Mouse (Mus musculus): ENCODE results near the gene Stk10. TPM values are rescaled to one million over a fixed set of nuclear protein-coding genes. Genes with fewer than 3 reads are reported as not detected.
A peak's percentile ranks its signal among the peaks of the same experiment; 100 is the strongest.

Gene Stk10
- polyA plus RNA-seq, 2 experiments, result 1.9 to 4.9 TPM

DNA sequence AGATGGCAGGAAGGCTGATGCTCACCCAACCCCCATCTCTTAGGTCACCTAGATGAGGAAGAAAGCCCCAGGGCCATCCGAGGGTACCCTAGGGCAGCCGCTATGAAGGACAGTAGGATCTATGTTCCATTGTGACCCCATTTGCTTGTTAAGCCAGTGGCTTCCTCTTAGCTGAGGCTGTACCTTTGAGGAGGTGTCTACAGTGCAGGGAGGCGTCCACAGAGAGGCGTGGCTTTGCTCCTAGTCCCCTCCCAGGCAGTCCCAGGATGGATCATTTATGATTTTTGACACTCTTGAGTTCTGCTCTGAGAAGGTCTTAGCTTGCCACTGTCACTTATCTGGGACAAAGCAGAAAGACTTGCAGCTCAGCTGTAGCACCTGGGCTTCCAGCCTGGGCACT is 5.7 kb downstream of the Stk10 start:
- Histone ChIP-seq H3K4me2 (ENCODE audit: low read depth) (peak overlapping the region; percentile 16; the same call in 1 of the 2 replicates), H3K4me3 (ENCODE audit: insufficient read depth in 1 of 2, low read depth in 2 of 2, low read length in 2 of 2) (no peak overlapping the region), H3K27ac (peak overlapping the region; percentile 48), H3K36me3 (replicated peaks; ENCODE audit: control insufficient read depth, insufficient read depth, low read depth) (peaks cover 2% of the 10 kb centered on the region; the same call in 1 of the 2 replicates), H3K9ac (replicated peaks) (no peak overlapping the region), H3K4me1 (replicated peaks; ENCODE audit: control insufficient read depth in 2 of 2, insufficient read depth in 2 of 2, low read length in 1 of 2) (peaks cover 48 to 70% of the 10 kb centered on the region in 2 experiments), H3K9me3 (ENCODE audit: control insufficient read depth, low read length) (no peaks in the 10 kb centered on the region), H3K27me3 (ENCODE audit: control insufficient read depth, insufficient read depth, low read length) (no peaks in the 10 kb centered on the region)
- TF ChIP-seq CTCF (IDR thresholded peaks at IDR 0.05; ENCODE audit: low read depth), result no peak
- TF ChIP-seq EP300 (IDR thresholded peaks at IDR 0.05; ENCODE audit: low read depth), result no peak
- no peak for ATAC-seq (ENCODE audit: insufficient read depth)
- DNase-seq (ENCODE audit: low read depth in 3 of 3, low spot score in 3 of 3), result no peak
- WGBS (ENCODE audit: insufficient replicate concordance), result 33% methylated on average over 4 of the region's 4 CpGs

DNA sequence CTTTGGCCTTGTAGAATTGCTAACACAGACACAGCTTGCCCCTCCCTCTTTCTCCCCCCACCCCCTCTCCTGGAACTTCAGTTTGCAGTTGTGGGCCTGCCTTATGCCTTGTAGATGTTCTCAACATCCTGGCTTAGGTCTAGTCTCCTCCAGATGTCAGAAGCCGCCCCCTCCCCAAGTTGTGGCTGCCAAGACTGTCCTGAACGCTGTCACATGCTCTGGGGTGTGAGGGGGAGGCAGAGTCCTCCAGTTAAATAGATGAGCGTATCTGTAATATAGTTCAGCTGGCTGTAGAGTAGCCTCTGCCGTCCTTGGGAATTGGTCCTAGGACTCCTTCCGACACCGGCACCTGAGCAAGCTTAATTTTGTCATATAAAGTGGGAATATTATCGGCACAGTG is 6.6 kb downstream of the Stk10 start:
- Histone ChIP-seq H3K4me1 (replicated peaks; ENCODE audit: control insufficient read depth in 2 of 2, insufficient read depth in 2 of 2, low read length in 1 of 2) (peaks cover 45 to 69% of the 10 kb centered on the region in 2 experiments), H3K4me2 (ENCODE audit: low read depth) (no peak overlapping the region), H3K36me3 (replicated peaks; ENCODE audit: control insufficient read depth, insufficient read depth, low read depth) (peaks cover 5% of the 10 kb centered on the region; the same call in 1 of the 2 replicates), H3K9ac (replicated peaks) (no peak overlapping the region), H3K9me3 (ENCODE audit: control insufficient read depth, low read length) (no peaks in the 10 kb centered on the region), H3K4me3 (ENCODE audit: insufficient read depth in 1 of 2, low read depth in 2 of 2, low read length in 2 of 2) (no peak overlapping the region), H3K27ac (peak overlapping the region; percentile 48; the same call in 1 of the 2 replicates), H3K27me3 (ENCODE audit: control insufficient read depth, insufficient read depth, low read length) (no peaks in the 10 kb centered on the region)
- DNase-seq (ENCODE audit: low read depth in 3 of 3, low spot score in 3 of 3) (no peak), ATAC-seq (ENCODE audit: insufficient read depth) (no peak)
- TF ChIP-seq EP300 (IDR thresholded peaks at IDR 0.05; ENCODE audit: low read depth) (no peak), CTCF (IDR thresholded peaks at IDR 0.05; ENCODE audit: low read depth) (no peak)
- WGBS (ENCODE audit: insufficient replicate concordance), result 77% methylated on average over 7 of the region's 7 CpGs

DNA sequence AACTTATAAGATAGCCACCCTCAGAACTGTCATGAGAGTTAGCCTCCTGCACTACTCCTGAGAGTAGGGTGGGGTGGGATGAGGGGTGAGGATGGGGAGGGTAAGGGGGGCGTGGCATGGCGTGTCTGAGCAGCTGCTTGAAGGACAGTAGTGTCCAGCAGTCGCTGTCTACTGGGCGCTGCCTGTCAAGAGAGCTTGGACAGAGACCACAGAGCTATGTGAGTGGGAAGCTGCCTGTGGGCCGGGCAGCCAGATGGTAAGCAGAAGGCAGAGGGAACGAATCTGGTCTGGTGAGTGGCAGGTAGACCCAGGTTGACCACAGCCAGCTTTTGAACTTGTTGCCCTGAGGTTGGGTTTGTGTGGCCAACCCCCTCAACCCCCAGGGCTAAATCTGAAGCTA is 7.4 kb downstream of the Stk10 start:
- DNase-seq (ENCODE audit: low read depth in 3 of 3, low spot score in 3 of 3) (no peak), ATAC-seq (ENCODE audit: insufficient read depth) (no peak)
- H3K4me2 ChIP-seq (ENCODE audit: low read depth), result no peak overlapping the region
- TF ChIP-seq EP300 (IDR thresholded peaks at IDR 0.05; ENCODE audit: low read depth) (no peak), CTCF (IDR thresholded peaks at IDR 0.05; ENCODE audit: low read depth) (no peak)
- H3K36me3 ChIP-seq (replicated peaks; ENCODE audit: control insufficient read depth, insufficient read depth, low read depth), result peaks cover 5% of the 10 kb centered on the region; the same call in 1 of the 2 replicates
- no peaks in the 10 kb centered on the region for H3K27me3 ChIP-seq (ENCODE audit: control insufficient read depth, insufficient read depth, low read length)
- no peak overlapping the region for H3K27ac ChIP-seq
- H3K9me3 ChIP-seq (ENCODE audit: control insufficient read depth, low read length), result no peaks in the 10 kb centered on the region
- 59% methylated on average over 6 of the region's 6 CpGs for WGBS (ENCODE audit: insufficient replicate concordance)
- H3K4me3 ChIP-seq (ENCODE audit: insufficient read depth in 1 of 2, low read depth in 2 of 2, low read length in 2 of 2), result no peak overlapping the region
- H3K9ac ChIP-seq (replicated peaks), result no peak overlapping the region
- peaks cover 44 to 64% of the 10 kb centered on the region in 2 experiments for H3K4me1 ChIP-seq (replicated peaks; ENCODE audit: control insufficient read depth in 2 of 2, insufficient read depth in 2 of 2, low read length in 1 of 2)

DNA sequence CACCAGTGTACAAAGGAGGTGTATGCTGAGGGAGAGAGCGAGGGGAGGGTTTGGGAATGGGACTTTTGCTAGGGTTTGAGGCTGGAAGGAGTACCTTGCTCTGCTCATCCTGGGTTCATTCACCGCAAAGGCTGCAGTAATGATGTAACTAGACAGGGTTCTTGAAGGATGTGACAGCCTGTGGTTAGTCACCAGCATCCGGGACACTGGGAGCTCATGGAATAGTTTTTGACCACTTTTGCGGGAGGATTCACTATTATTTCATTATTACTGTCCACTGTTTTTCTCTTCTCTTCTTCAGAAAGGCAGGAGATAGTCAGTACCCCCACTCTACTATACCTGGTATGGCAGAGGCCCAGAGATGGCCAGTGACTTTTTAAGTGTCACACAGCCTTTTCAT is 9.1 kb downstream of the Stk10 start:
- H3K36me3 ChIP-seq (replicated peaks; ENCODE audit: control insufficient read depth, insufficient read depth, low read depth), result peaks cover 5% of the 10 kb centered on the region; the same call in 1 of the 2 replicates
- H3K4me1 ChIP-seq (replicated peaks; ENCODE audit: control insufficient read depth in 2 of 2, insufficient read depth in 2 of 2, low read length in 1 of 2), result peaks cover 44 to 64% of the 10 kb centered on the region in 2 experiments
- TF ChIP-seq EP300 (IDR thresholded peaks at IDR 0.05; ENCODE audit: low read depth), result no peak
- no peak for TF ChIP-seq CTCF (IDR thresholded peaks at IDR 0.05; ENCODE audit: low read depth)
- H3K9me3 ChIP-seq (ENCODE audit: control insufficient read depth, low read length), result no peaks in the 10 kb centered on the region
- DNase-seq (ENCODE audit: low read depth in 3 of 3, low spot score in 3 of 3) (no peak), ATAC-seq (ENCODE audit: insufficient read depth) (no peak)
- peak overlapping the region; percentile 76 for H3K9ac ChIP-seq (replicated peaks)
- H3K4me2 ChIP-seq (ENCODE audit: low read depth), result peak overlapping the region; percentile 83
- 36% methylated on average over 4 of the region's 4 CpGs for WGBS (ENCODE audit: insufficient replicate concordance)
- peak overlapping the region; percentile 95 for H3K27ac ChIP-seq
- H3K27me3 ChIP-seq (ENCODE audit: control insufficient read depth, insufficient read depth, low read length), result no peaks in the 10 kb centered on the region
- peak overlapping the region; percentile 43 to 50 for H3K4me3 ChIP-seq (ENCODE audit: insufficient read depth in 1 of 2, low read depth in 2 of 2, low read length in 2 of 2)

DNA sequence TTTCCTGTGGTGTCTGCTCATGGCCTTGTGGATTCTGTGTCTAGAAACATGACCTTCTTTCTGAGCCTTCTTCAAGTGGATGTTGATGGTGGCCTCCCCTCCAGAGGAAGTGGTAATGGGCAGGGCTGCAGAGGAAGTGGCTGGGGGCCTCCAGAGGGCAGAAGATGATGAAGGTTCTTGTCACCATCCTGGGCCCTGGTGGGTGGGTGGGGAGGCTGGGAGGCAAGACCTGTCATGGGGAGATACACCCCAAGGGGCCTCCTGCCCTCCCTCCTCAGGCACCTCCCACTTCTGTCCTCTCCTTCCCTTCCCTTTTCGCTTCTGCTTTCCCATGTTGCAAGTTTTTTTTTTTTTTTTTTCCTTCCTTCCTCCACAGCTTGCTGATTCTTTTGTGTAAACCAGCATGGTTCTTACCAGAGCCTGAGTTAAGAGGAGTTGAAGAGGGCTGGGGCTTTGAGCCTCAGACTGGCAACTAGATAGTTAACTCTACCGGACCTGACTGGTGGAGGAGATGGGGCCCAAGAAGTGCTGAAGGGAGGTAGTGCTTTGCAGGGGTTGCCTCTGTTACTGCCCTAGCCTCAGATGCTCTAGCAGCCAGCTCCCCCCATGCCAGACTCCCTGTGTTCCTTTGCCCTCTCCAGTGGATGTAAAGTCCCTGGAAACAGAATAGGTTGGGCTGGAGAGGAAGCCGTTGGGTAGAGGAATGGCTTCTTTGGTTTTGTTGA is 9.7 kb downstream of the Stk10 start:
- Histone ChIP-seq H3K27ac (peak overlapping the region; percentile 95), H3K4me3 (ENCODE audit: insufficient read depth in 1 of 2, low read depth in 2 of 2, low read length in 2 of 2) (peak overlapping the region; percentile 43 to 50), H3K9me3 (ENCODE audit: control insufficient read depth, low read length) (no peaks in the 10 kb centered on the region), H3K27me3 (ENCODE audit: control insufficient read depth, insufficient read depth, low read length) (no peaks in the 10 kb centered on the region), H3K36me3 (replicated peaks; ENCODE audit: control insufficient read depth, insufficient read depth, low read depth) (peaks cover 5% of the 10 kb centered on the region; the same call in 1 of the 2 replicates), H3K4me1 (replicated peaks; ENCODE audit: control insufficient read depth in 2 of 2, insufficient read depth in 2 of 2, low read length in 1 of 2) (peaks cover 44 to 63% of the 10 kb centered on the region in 2 experiments), H3K9ac (replicated peaks) (peak overlapping the region; percentile 76), H3K4me2 (ENCODE audit: low read depth) (peak overlapping the region; percentile 83)
- WGBS (ENCODE audit: insufficient replicate concordance), result 13% methylated on average over 2 of the region's 3 CpGs
- DNase-seq (ENCODE audit: low read depth in 3 of 3, low spot score in 3 of 3) (peak; percentile 74 to 82 (median 80)), ATAC-seq (ENCODE audit: insufficient read depth) (peak; percentile 97)
- peak; percentile 61 for TF ChIP-seq CTCF (IDR thresholded peaks at IDR 0.05; ENCODE audit: low read depth)
- peak; percentile 43 for TF ChIP-seq EP300 (IDR thresholded peaks at IDR 0.05; ENCODE audit: low read depth)

All from liver, embryonic 14.5 days (tissue).